Mouse (Mus musculus) heart, embryonic 12.5 days (tissue): Measurements from ENCODE around the gene Arpc3. TPM values are rescaled to one million over a fixed set of nuclear protein-coding genes. Genes with fewer than 3 reads are reported as not detected.
A peak's percentile ranks its signal among the peaks of the same experiment; 100 is the strongest.

Experiments used
- ATAC-seq: fragments of 200-750 bp; cut with Nextera tagmentation; 2 replicates; pipeline ENCODE4 v1.8.0; 2017; ENCODE audit warnings: moderate TSS enrichment, moderate library complexity; ENCODE audit not compliant: insufficient number of reproducible peaks, low FRiP score
- H3K27ac ChIP-seq: fragments of 300-500 bp; sonication (generic); 2 replicates; pipeline ENCODE4 v1.5.1; 2016; ENCODE audit warnings: mild to moderate bottlenecking, moderate library complexity; ENCODE audit not compliant: poor library complexity, severe bottlenecking
- H3K27me3 ChIP-seq: fragments of 300-500 bp; sonication (generic); replicated peaks from 2 replicates; pipeline ENCODE4 v1.6.1; 2016; ENCODE audit warnings: mild to moderate bottlenecking, moderate library complexity
- H3K36me3 ChIP-seq: fragments of 300-500 bp; sonication (generic); 2 replicates; pipeline ENCODE4 v1.6.1; 2016; ENCODE audit warnings: mild to moderate bottlenecking, moderate library complexity
- H3K4me1 ChIP-seq: fragments of 300-500 bp; sonication (generic); replicated peaks from 2 replicates; pipeline ENCODE4 v1.6.1; 2016; ENCODE audit warnings: mild to moderate bottlenecking
- H3K4me2 ChIP-seq: fragments of 300-500 bp; sonication (generic); 2 replicates; pipeline ENCODE4 v1.6.1; 2016; ENCODE audit warnings: mild to moderate bottlenecking, moderate library complexity
- H3K4me3 ChIP-seq: fragments of 300-500 bp; sonication (generic); 2 replicates; pipeline ENCODE4 v1.5.1; 2016; ENCODE audit warnings: mild to moderate bottlenecking
- H3K9ac ChIP-seq: fragments of 300-500 bp; sonication (generic); 2 replicates; pipeline ENCODE4 v1.6.1; 2016; ENCODE audit warnings: mild to moderate bottlenecking, moderate library complexity
- H3K9me3 ChIP-seq: fragments of 300-500 bp; sonication (generic); replicated peaks from 2 replicates; pipeline ENCODE4 v1.6.1; 2016; ENCODE audit warnings: mild to moderate bottlenecking, moderate library complexity
- WGBS: fragments of 180-500 bp; shearing (Covaris S2); methylation state at CpG from one replicate; pipeline ENCODE4 v1.1.7; 2016; 5-methylcytosine and 5-hydroxymethylcytosine counted together
- polyA plus RNA-seq: library from polyadenylated mRNA; unstranded; fragments of >200 nt; fragmentation: Nextera tagmentation; extraction: Ambion mirVana; gene quantifications from 2 replicates; pipeline ENCODE4 v1.2.1, GENCODE M21; 2016

The Arpc3 gene
- 105 and 109 TPM in 2 replicates for polyA plus RNA-seq

GRCm38 (mm10) chr5:122391786-122392180, at the start of gene Arpc3:
Gene Arpc3 (plus strand): TSS chr5:122391878.
- Histone ChIP-seq H3K4me2 (peak within 1 kb of the TSS; percentile 84), H3K9me3 (no peaks in the 10 kb centered on the region), H3K4me1 (peaks cover 13% of the 10 kb centered on the region), H3K36me3 (peaks cover 16% of the 10 kb centered on the region), H3K4me3 (peak within 1 kb of the TSS; percentile 87), H3K27ac (peak within 1 kb of the TSS; percentile 48), H3K27me3 (no peaks in the 10 kb centered on the region), H3K9ac (peak within 1 kb of the TSS; percentile 87)
- ATAC-seq: peak; percentile 90
- WGBS: under 1% methylated on average over 39 of the region's 39 CpGs

- Histone ChIP-seq H3K27me3 (no peaks in the 10 kb centered on the region), H3K9ac (no peak overlapping the region), H3K4me1 (no peaks in the 10 kb centered on the region), H3K9me3 (0 out of 2 replicates have a peak, but pooled peaks cover 8% of the 10 kb centered on the region), H3K4me3 (no peak overlapping the region), H3K36me3 (no peaks in the 10 kb centered on the region), H3K27ac (no peak overlapping the region), H3K4me2 (no peak overlapping the region)
- WGBS: 58% methylated on average over 1 of the region's 1 CpGs
- no peak for ATAC-seq
Observed at GRCm38 (mm10) chr5:122342874-122343273, 48.8 kb upstream of the Arpc3 start.

GRCm38 (mm10) chr5:122343768-122344167, 47.9 kb upstream of the Arpc3 start:
- Histone ChIP-seq H3K4me3 (no peak overlapping the region), H3K27me3 (no peaks in the 10 kb centered on the region), H3K4me1 (no peaks in the 10 kb centered on the region), H3K4me2 (no peak overlapping the region), H3K27ac (no peak overlapping the region), H3K9me3 (0 out of 2 replicates have a peak, but pooled peaks cover 8% of the 10 kb centered on the region), H3K9ac (no peak overlapping the region), H3K36me3 (no peaks in the 10 kb centered on the region)
- no peak for ATAC-seq
- 53% methylated on average over 7 of the region's 7 CpGs for WGBS

GRCm38 (mm10) chr5:122344260-122344659, 47.4 kb upstream of the Arpc3 start:
- no peak for ATAC-seq
- 0 out of 2 replicates have a peak, but pooled peaks cover 8% of the 10 kb centered on the region for H3K9me3 ChIP-seq
- H3K27ac ChIP-seq: no peak overlapping the region
- H3K36me3 ChIP-seq: no peaks in the 10 kb centered on the region
- H3K9ac ChIP-seq: no peak overlapping the region
- no peak overlapping the region for H3K4me2 ChIP-seq
- no peaks in the 10 kb centered on the region for H3K27me3 ChIP-seq
- 9% methylated on average over 5 of the region's 5 CpGs for WGBS
- H3K4me1 ChIP-seq: no peaks in the 10 kb centered on the region
- no peak overlapping the region for H3K4me3 ChIP-seq

GRCm38 (mm10) chr5:122345777-122346176, 45.9 kb upstream of the Arpc3 start:
- Histone ChIP-seq H3K4me3 (no peak overlapping the region), H3K9me3 (0 out of 2 replicates have a peak, but pooled peaks cover 8% of the 10 kb centered on the region), H3K4me2 (no peak overlapping the region), H3K36me3 (no peaks in the 10 kb centered on the region), H3K27me3 (no peaks in the 10 kb centered on the region), H3K9ac (no peak overlapping the region), H3K4me1 (no peaks in the 10 kb centered on the region), H3K27ac (no peak overlapping the region)
- WGBS: 76% methylated on average over 4 of the region's 4 CpGs
- no peak for ATAC-seq

GRCm38 (mm10) chr5:122353807-122354491, 37.7 kb upstream of the Arpc3 start, which contains the start of the genes Rad9b and Vps29:
Gene Rad9b (minus strand): TSS chr5:122354233.
Gene Vps29 (plus strand): TSS chr5:122354369.
- 2% methylated on average over 51 of the region's 51 CpGs for WGBS
- peak within 1 kb of the TSS; percentile 93 for H3K9ac ChIP-seq

GRCm38 (mm10) chr5:122354492-122355067, 37.1 kb upstream of the Arpc3 start:
- peak overlapping the region; percentile 88 for H3K4me3 ChIP-seq
- peak; percentile 84 for ATAC-seq
- H3K36me3 ChIP-seq: peaks cover 8% of the 10 kb centered on the region
- H3K27ac ChIP-seq: peak overlapping the region; percentile 86
- peaks cover 4% of the 10 kb centered on the region for H3K4me1 ChIP-seq
- no peaks in the 10 kb centered on the region for H3K27me3 ChIP-seq
- peak overlapping the region; percentile 94 for H3K4me2 ChIP-seq
- peak overlapping the region; percentile 93 for H3K9ac ChIP-seq
- no peaks in the 10 kb centered on the region for H3K9me3 ChIP-seq
- under 1% methylated on average over 55 of the region's 57 CpGs for WGBS

More at GRCm38 (mm10) chr5:122353807-122354491, 37.7 kb upstream of the Arpc3 start, which contains the start of the genes Rad9b and Vps29:
- Histone ChIP-seq H3K4me1 (peaks cover 4% of the 10 kb centered on the region), H3K36me3 (peaks cover 5% of the 10 kb centered on the region), H3K27me3 (no peaks in the 10 kb centered on the region), H3K4me3 (peak within 1 kb of the TSS; percentile 88), H3K9me3 (no peaks in the 10 kb centered on the region), H3K27ac (peak within 1 kb of the TSS; percentile 86), H3K4me2 (peak within 1 kb of the TSS; percentile 94)
- ATAC-seq: peak; percentile 94

GRCm38 (mm10) chr5:122371591-122372191, 20.0 kb upstream of the Arpc3 start, which contains the start of gene Gpn3:
Gene Gpn3 (plus strand): TSS chr5:122371876.
- WGBS: under 1% methylated on average over 34 of the region's 46 CpGs
- ATAC-seq: peak; percentile 78

GRCm38 (mm10) chr5:122372192-122372769, 19.4 kb upstream of the Arpc3 start, which contains the start of gene Fam216a:
Gene Fam216a (minus strand): TSS chr5:122372364.
- H3K27ac ChIP-seq: peak within 1 kb of the TSS; percentile 96
- peak within 1 kb of the TSS; percentile 79 for H3K4me2 ChIP-seq
- under 1% methylated on average over 53 of the region's 53 CpGs for WGBS
- peaks cover 36% of the 10 kb centered on the region for H3K36me3 ChIP-seq
- no peaks in the 10 kb centered on the region for H3K9me3 ChIP-seq
- H3K9ac ChIP-seq: peak within 1 kb of the TSS; percentile 87
- no peaks in the 10 kb centered on the region for H3K27me3 ChIP-seq
- H3K4me3 ChIP-seq: peak within 1 kb of the TSS; percentile 84
- H3K4me1 ChIP-seq: peaks cover 12% of the 10 kb centered on the region
- ATAC-seq: peak; percentile 94

More at GRCm38 (mm10) chr5:122371591-122372191, 20.0 kb upstream of the Arpc3 start, which contains the start of gene Gpn3:
- Histone ChIP-seq H3K27ac (peak within 1 kb of the TSS; percentile 96), H3K4me3 (peak within 1 kb of the TSS; percentile 84), H3K9me3 (no peaks in the 10 kb centered on the region), H3K4me1 (peaks cover 8% of the 10 kb centered on the region), H3K36me3 (peaks cover 36% of the 10 kb centered on the region), H3K4me2 (peak within 1 kb of the TSS; percentile 79), H3K27me3 (no peaks in the 10 kb centered on the region), H3K9ac (peak within 1 kb of the TSS; percentile 87)

GRCm38 (mm10) chr5:122372878-122373277, 18.8 kb upstream of the Arpc3 start:
- H3K4me1 ChIP-seq: peaks cover 12% of the 10 kb centered on the region
- H3K4me3 ChIP-seq: peak overlapping the region; percentile 84
- H3K9ac ChIP-seq: peak overlapping the region; percentile 87
- peak overlapping the region; percentile 79 for H3K4me2 ChIP-seq
- H3K27ac ChIP-seq: peak overlapping the region; percentile 87
- no peaks in the 10 kb centered on the region for H3K27me3 ChIP-seq
- no peak for ATAC-seq
- no peaks in the 10 kb centered on the region for H3K9me3 ChIP-seq
- peaks cover 31% of the 10 kb centered on the region for H3K36me3 ChIP-seq
- 5% methylated on average over 5 of the region's 5 CpGs for whole genome bisulfite sequencing
